Mouse (Mus musculus) midbrain, embryonic 12.5 days (tissue): ENCODE measurements around the gene Vcam1. TPM values are rescaled to one million over a fixed set of nuclear protein-coding genes. Genes with fewer than 3 reads are reported as not detected.

Source experiments
- ATAC-seq: fragments of 200-750 bp; cut with Nextera tagmentation; 2 replicates; pipeline ENCODE4 v1.8.0; 2017; ENCODE audit warnings: low read depth, moderate TSS enrichment, moderate library complexity; ENCODE audit not compliant: low FRiP score
- H3K27ac ChIP-seq: fragments of 300-500 bp; sonication (generic); replicated peaks from 2 replicates; pipeline ENCODE4 v1.5.1; 2016; ENCODE audit warnings: mild to moderate bottlenecking
- H3K27me3 ChIP-seq: fragments of 300-500 bp; sonication (generic); 2 replicates; pipeline ENCODE4 v1.6.1; 2016; ENCODE audit warnings: mild to moderate bottlenecking
- H3K36me3 ChIP-seq: fragments of 300-500 bp; sonication (generic); 2 replicates; pipeline ENCODE4 v1.6.1; 2016
- H3K4me1 ChIP-seq: fragments of 300-500 bp; sonication (generic); 2 replicates; pipeline ENCODE4 v1.6.1; 2016
- H3K4me2 ChIP-seq: fragments of 300-500 bp; sonication (generic); replicated peaks from 2 replicates; pipeline ENCODE4 v1.6.1; 2016; ENCODE audit warnings: mild to moderate bottlenecking, moderate library complexity
- H3K4me3 ChIP-seq: fragments of 300-500 bp; sonication (generic); 2 replicates; pipeline ENCODE4 v1.5.1; 2016; ENCODE audit warnings: mild to moderate bottlenecking
- H3K9ac ChIP-seq: fragments of 300-500 bp; sonication (generic); replicated peaks from 2 replicates; pipeline ENCODE4 v1.6.1; 2016; ENCODE audit warnings: mild to moderate bottlenecking, moderate library complexity
- H3K9me3 ChIP-seq: fragments of 300-500 bp; sonication (generic); 2 replicates; pipeline ENCODE4 v1.6.1; 2016; ENCODE audit warnings: mild to moderate bottlenecking
- WGBS: fragments of 180-500 bp; shearing (Covaris S2); methylation state at CpG from one replicate; pipeline ENCODE4 v1.1.7; 2016; 5-methylcytosine and 5-hydroxymethylcytosine counted together
- polyA plus RNA-seq: library from polyadenylated mRNA; unstranded; fragments of >200 nt; fragmentation: Nextera tagmentation; extraction: Ambion mirVana; gene quantifications from 2 replicates; pipeline ENCODE4 v1.2.1, GENCODE M21; 2016

Vcam1 gene
- 50.2 and 53.7 TPM in 2 replicates for polyA plus RNA-seq

DNA sequence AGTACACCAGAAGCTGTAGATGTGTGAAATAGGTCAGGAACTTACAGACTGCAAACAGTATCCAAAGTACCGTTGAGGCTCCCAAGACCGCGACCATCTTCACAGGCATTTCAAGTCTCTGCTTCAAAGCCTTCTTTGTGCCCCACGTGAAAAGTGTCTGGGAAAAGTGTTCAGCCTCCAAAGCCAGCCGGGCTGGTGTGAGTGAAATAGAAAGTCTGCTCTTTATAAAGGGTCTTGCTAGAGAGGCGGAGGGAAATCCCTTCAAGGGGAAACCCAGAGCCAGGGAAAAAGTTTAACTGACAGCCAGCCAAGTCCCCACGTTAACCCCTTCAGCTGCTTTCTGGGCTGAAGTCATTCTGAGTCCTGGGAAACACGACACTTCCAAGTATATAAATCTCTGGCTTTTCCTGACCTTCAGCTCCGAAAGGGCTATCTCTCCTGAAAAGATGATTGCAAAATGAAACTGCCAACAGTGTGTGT is at the start of gene Vcam1:
Gene Vcam1, minus strand, starts transcription at position 430 of the 480 bp plus-strand sequence.
- peak; percentile 69 for ATAC-seq
- Histone ChIP-seq H3K36me3 (peaks cover 2% of the 10 kb centered on the region), H3K4me2 (peak within 1 kb of the TSS; percentile 51), H3K9ac (peak within 1 kb of the TSS; percentile 34; the same call in 1 of the 2 replicates), H3K27me3 (no peaks in the 10 kb centered on the region), H3K4me3 (peak within 1 kb of the TSS; percentile 39), H3K27ac (peak within 1 kb of the TSS; percentile 77), H3K9me3 (no peaks in the 10 kb centered on the region), H3K4me1 (peaks cover 29% of the 10 kb centered on the region)
- WGBS = 1% methylated on average over 9 of the region's 9 CpGs

- Histone ChIP-seq H3K27ac (no peak overlapping the region), H3K4me1 (no peaks in the 10 kb centered on the region), H3K36me3 (no peaks in the 10 kb centered on the region), H3K9ac (no peak overlapping the region), H3K27me3 (no peaks in the 10 kb centered on the region), H3K9me3 (no peaks in the 10 kb centered on the region), H3K4me2 (no peak overlapping the region), H3K4me3 (no peak overlapping the region)
- no peak for ATAC-seq
- WGBS = 95% methylated on average over 6 of the region's 6 CpGs
These were observed 45.6 kb upstream of the Vcam1 start for GRCm38 (mm10) chr3:116175106-116175505.

DNA sequence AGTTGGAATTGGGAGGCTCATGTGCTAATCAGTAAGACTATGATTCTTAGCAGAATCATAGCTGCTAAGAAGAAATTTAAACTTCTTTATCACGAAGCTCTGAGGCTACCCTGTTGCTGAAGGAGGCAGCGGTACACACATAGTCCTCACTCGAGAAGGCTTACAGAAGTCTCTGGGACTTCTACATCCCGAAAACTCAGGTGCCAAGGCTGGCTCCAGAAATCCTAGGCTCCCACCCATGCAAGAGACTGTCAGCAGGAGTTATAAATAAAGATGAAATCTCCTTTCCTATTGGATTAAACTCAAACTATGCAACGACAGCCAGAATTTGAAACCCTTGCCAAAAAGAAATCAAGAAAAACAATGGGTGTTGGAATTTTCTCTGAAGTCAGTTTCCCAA is 42.0 kb upstream of the Vcam1 start:
- no peaks in the 10 kb centered on the region for H3K27me3 ChIP-seq
- no peak overlapping the region for H3K27ac ChIP-seq
- no peak overlapping the region for H3K4me3 ChIP-seq
- H3K9me3 ChIP-seq = no peaks in the 10 kb centered on the region
- ATAC-seq = no peak
- H3K9ac ChIP-seq = no peak overlapping the region
- no peaks in the 10 kb centered on the region for H3K36me3 ChIP-seq
- H3K4me2 ChIP-seq = no peak overlapping the region
- 85% methylated on average over 5 of the region's 5 CpGs for WGBS
- no peaks in the 10 kb centered on the region for H3K4me1 ChIP-seq

GRCm38 (mm10) chr3:116168056-116168455 is 38.6 kb upstream of the Vcam1 start:
- no peak overlapping the region for H3K27ac ChIP-seq
- H3K4me2 ChIP-seq = no peak overlapping the region
- WGBS = 90% methylated on average over 2 of the region's 2 CpGs
- H3K36me3 ChIP-seq = no peaks in the 10 kb centered on the region
- H3K4me3 ChIP-seq = no peak overlapping the region
- no peak overlapping the region for H3K9ac ChIP-seq
- H3K27me3 ChIP-seq = no peaks in the 10 kb centered on the region
- no peaks in the 10 kb centered on the region for H3K4me1 ChIP-seq
- no peaks in the 10 kb centered on the region for H3K9me3 ChIP-seq
- ATAC-seq = no peak

DNA sequence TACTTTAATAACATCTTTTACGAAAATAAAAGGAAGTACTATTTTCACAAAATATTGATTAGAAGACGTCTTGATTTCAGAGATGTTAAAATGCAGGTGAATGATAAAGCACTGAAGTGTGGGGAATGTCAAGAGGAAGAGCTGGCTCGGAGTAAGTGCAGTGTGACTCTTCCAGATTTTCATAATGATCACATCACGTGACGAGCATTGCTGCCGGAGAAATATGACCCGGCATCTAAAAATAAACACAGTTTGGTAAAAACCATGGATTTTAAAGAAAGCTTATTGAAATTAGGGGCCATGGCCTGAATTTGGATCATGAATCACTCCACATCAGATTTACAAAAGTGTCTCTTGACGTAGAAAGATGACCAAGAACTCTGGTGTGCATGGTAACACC is 36.8 kb upstream of the Vcam1 start:
- Histone ChIP-seq H3K27me3 (no peaks in the 10 kb centered on the region), H3K4me2 (no peak overlapping the region), H3K36me3 (no peaks in the 10 kb centered on the region), H3K4me1 (no peaks in the 10 kb centered on the region), H3K27ac (no peak overlapping the region), H3K9me3 (no peaks in the 10 kb centered on the region), H3K9ac (no peak overlapping the region), H3K4me3 (no peak overlapping the region)
- WGBS = 86% methylated on average over 8 of the region's 8 CpGs
- ATAC-seq = no peak

DNA sequence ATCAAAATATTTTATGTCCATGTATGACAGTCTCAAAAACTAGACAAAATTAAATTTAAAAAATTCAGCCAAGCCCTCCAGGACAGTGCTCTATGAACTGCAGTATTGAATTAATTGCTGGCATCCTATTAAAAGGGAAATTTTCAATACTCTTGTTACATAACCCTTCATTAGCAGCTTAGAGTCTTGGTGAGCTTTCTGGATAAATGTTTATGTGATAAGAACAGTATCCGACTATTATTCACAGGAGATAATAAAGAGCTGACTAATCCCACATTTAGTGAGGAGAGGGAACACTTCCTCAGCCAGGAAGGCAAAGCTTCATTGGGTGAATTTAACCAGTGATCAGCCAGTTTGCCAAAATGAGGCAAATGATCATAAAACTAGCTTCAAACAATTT is 35.5 kb upstream of the Vcam1 start:
- Histone ChIP-seq H3K27ac (no peak overlapping the region), H3K4me3 (no peak overlapping the region), H3K4me1 (no peaks in the 10 kb centered on the region), H3K27me3 (no peaks in the 10 kb centered on the region), H3K9me3 (no peaks in the 10 kb centered on the region), H3K36me3 (no peaks in the 10 kb centered on the region), H3K9ac (no peak overlapping the region), H3K4me2 (no peak overlapping the region)
- ATAC-seq = no peak
- WGBS = 69% methylated on average over 1 of the region's 1 CpGs

DNA sequence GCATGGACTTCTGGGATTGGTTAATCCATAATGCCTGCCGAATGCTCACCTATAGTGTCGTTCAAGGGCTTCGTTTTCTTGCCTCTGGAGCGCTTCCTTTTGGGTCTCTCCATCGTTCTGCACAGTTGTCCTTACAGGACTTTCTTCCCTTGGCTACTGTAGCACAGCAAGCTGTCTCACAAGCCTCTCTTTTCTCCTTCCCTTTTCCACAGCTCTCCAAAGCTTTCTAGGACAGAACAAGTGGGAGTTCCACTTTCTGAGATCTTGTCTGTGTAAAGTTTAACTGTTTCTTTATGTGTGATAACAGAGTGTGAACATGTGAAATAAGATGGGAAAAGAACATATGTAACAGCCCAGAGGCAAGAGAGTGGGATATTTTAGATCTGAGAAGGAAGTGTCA is 34.0 kb upstream of the Vcam1 start:
- no peak for ATAC-seq
- no peak overlapping the region for H3K27ac ChIP-seq
- no peaks in the 10 kb centered on the region for H3K9me3 ChIP-seq
- no peaks in the 10 kb centered on the region for H3K4me1 ChIP-seq
- H3K27me3 ChIP-seq = no peaks in the 10 kb centered on the region
- WGBS = 85% methylated on average over 5 of the region's 5 CpGs
- H3K36me3 ChIP-seq = no peaks in the 10 kb centered on the region
- H3K4me3 ChIP-seq = no peak overlapping the region
- H3K4me2 ChIP-seq = no peak overlapping the region
- H3K9ac ChIP-seq = no peak overlapping the region

- Histone ChIP-seq H3K36me3 (no peaks in the 10 kb centered on the region), H3K4me3 (no peak overlapping the region), H3K9ac (no peak overlapping the region), H3K9me3 (no peaks in the 10 kb centered on the region), H3K4me1 (no peaks in the 10 kb centered on the region), H3K27me3 (no peaks in the 10 kb centered on the region), H3K4me2 (no peak overlapping the region), H3K27ac (no peak overlapping the region)
- 84% methylated on average over 9 of the region's 9 CpGs for WGBS
- ATAC-seq = no peak
These were observed 32.7 kb upstream of the Vcam1 start for GRCm38 (mm10) chr3:116162097-116162666.

GRCm38 (mm10) chr3:116159376-116159775 is 29.9 kb upstream of the Vcam1 start:
- WGBS = 95% methylated on average over 5 of the region's 5 CpGs
- H3K4me1 ChIP-seq = no peaks in the 10 kb centered on the region
- no peaks in the 10 kb centered on the region for H3K9me3 ChIP-seq
- H3K27ac ChIP-seq = no peak overlapping the region
- H3K27me3 ChIP-seq = no peaks in the 10 kb centered on the region
- H3K4me3 ChIP-seq = no peak overlapping the region
- H3K36me3 ChIP-seq = no peaks in the 10 kb centered on the region
- H3K4me2 ChIP-seq = no peak overlapping the region
- no peak for ATAC-seq
- no peak overlapping the region for H3K9ac ChIP-seq

GRCm38 (mm10) chr3:116157447-116157990 is 28.0 kb upstream of the Vcam1 start:
- ATAC-seq = no peak
- Histone ChIP-seq H3K4me2 (no peak overlapping the region), H3K36me3 (no peaks in the 10 kb centered on the region), H3K9me3 (no peaks in the 10 kb centered on the region), H3K4me3 (no peak overlapping the region), H3K27me3 (no peaks in the 10 kb centered on the region), H3K27ac (no peak overlapping the region), H3K9ac (no peak overlapping the region), H3K4me1 (no peaks in the 10 kb centered on the region)
- 76% methylated on average over 13 of the region's 13 CpGs for WGBS

DNA sequence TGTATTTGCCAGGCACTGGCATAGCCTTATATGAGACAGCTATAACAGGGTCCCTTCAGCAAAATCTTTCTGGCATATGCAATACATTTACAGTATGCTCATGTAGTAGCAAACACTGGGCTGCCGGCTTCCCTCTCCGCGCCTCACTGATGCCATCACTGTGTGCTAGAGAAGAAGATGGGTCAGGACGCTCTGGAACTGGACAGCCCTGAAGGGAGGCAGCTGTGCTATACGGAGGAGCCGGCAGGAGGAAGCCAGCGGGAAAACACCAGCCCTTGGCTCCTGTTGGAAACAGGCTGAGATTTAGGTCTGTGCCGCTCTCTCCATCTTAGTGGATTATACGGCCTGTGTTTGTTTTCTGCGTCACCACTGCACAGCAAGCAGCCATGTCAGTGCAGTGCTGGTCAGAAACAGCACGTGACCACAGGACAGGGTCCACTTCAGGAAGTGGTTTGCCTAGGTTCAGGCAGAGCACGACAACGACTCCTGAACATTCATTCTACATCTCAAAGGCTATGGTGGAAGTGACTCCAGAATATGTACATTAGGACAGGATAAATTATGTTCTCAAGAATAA is 20.7 kb upstream of the Vcam1 start:
- no peak overlapping the region for H3K27ac ChIP-seq
- H3K4me3 ChIP-seq = no peak overlapping the region
- 81% methylated on average over 13 of the region's 13 CpGs for WGBS
- no peak overlapping the region for H3K9ac ChIP-seq
- 0 out of 2 replicates have a peak, but pooled peaks have one; percentile 19 for ATAC-seq
- 0 out of 2 replicates have a peak, but pooled peaks cover 3% of the 10 kb centered on the region for H3K27me3 ChIP-seq
- no peaks in the 10 kb centered on the region for H3K9me3 ChIP-seq
- no peaks in the 10 kb centered on the region for H3K36me3 ChIP-seq
- H3K4me1 ChIP-seq = peaks cover 15% of the 10 kb centered on the region; the same call in 1 of the 2 replicates
- no peak overlapping the region for H3K4me2 ChIP-seq

GRCm38 (mm10) chr3:116149096-116149495 is 19.6 kb upstream of the Vcam1 start:
- ATAC-seq = no peak
- no peak overlapping the region for H3K9ac ChIP-seq
- 0 out of 2 replicates have a peak, but pooled peaks cover 3% of the 10 kb centered on the region for H3K27me3 ChIP-seq
- WGBS = 70% methylated on average over 4 of the region's 4 CpGs
- no peaks in the 10 kb centered on the region for H3K36me3 ChIP-seq
- H3K4me2 ChIP-seq = no peak overlapping the region
- H3K27ac ChIP-seq = no peak overlapping the region
- peaks cover 15% of the 10 kb centered on the region; the same call in 1 of the 2 replicates for H3K4me1 ChIP-seq
- no peaks in the 10 kb centered on the region for H3K9me3 ChIP-seq
- no peak overlapping the region for H3K4me3 ChIP-seq
